Mouse (Mus musculus): ENCODE measurements around the gene Nhp2. TPM values are rescaled to one million over a fixed set of nuclear protein-coding genes. Genes with fewer than 3 reads are reported as not detected.
A peak's percentile ranks its signal among the peaks of the same experiment; 100 is the strongest.
"Not testable (repeated sequence)": the region's sequence is repeated elsewhere in the genome, so short reads cannot be mapped to it uniquely, and the experiment has no call there.

The Nhp2 gene
- polyA plus RNA-seq, 1 experiment from 2014 or later: 172 TPM

DNA sequence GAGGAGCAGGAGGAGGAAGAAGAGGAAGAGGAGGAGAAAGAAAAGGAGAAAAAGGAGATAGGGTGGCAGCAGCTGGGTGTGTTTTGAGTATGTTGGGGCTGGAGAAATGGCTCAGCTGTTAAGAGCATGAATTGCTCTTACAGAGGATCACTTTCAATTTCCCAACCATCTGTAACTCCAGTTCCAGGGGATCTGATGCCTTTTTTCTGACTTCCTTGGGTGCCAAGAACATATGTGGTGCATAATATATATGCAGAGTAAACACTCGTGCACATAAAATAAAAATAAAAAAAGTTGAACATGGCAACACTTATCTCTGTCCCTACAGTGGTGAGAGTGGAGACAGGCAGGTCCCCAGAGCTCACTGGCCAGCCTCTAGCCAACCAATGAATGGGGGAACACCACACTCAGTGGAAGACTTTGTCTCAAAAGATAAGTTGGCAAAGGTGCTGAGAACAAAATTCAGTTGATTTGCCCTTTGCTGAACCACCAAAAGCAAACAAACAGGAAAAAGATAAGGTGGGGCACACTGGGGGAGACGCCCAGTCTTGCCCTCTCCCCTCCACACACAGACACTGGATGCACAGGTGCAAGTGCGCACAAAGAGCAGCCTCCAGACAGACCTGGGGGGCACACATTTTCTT lies 10.1 kb upstream of the Nhp2 start:
- Histone ChIP-seq H3K27me3 (replicated peaks) (no peaks in the 10 kb centered on the region), H3K4me1 (replicated peaks) (peaks cover 14% of the 10 kb centered on the region), H3K9ac (no peak overlapping the region), H3K9me3 (no peaks in the 10 kb centered on the region), H3K36me3 (peaks cover 4% of the 10 kb centered on the region), H3K27ac (no peak overlapping the region), H3K4me3 (replicated peaks) (no peak overlapping the region), H3K4me2 (replicated peaks) (no peak overlapping the region)
- no peak for ATAC-seq
- WGBS: 73% methylated on average over 3 of the region's 3 CpGs

DNA sequence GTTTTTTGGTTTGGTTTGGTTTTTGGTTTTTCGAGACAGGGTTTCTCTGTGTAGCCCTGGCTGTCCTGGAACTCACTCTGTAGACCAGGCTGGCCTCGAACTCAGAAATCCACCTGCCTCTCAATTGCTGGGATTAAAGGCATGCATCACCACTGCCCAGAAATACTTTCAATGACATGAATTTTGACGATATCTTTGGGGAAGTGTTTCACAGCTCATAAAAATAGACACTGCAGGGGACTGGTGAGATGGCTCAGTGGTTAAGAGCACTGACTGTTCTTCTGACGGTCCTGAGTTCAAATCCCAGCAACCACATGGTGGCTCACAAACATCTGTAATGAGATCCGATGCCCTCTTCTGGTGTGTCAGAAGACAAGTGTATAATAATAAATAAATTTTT lies 9.6 kb upstream of the Nhp2 start:
- H3K4me2 ChIP-seq (replicated peaks); H3K4me3 ChIP-seq (replicated peaks): not testable (repeated sequence)

DNA sequence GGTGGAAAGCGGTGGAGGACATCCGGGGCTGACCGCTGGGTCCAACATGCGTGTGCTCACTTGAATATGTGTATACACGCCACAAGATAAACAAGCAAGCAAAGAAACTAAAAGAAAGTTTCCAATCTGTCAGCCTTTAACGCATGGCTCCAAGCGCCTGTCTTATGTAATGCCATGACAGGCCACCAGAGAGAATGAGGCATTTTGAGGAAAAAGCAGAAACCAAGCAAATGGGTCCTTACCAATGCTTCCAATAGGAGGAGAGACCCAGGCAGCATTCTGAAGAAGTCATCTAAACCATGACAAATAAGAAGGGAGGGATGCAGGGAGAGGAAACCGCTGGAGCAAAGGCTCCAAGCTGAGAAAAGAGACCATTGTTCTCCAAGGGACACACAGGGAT lies 5.3 kb upstream of the Nhp2 start:
- ATAC-seq: no peak

More for the DNA sequence above, 9.6 kb upstream of the Nhp2 start:
- not testable (repeated sequence) for H3K27me3 ChIP-seq (replicated peaks); H3K9me3 ChIP-seq; ATAC-seq; H3K36me3 ChIP-seq; H3K27ac ChIP-seq; H3K9ac ChIP-seq
- WGBS: 76% methylated on average over 5 of the region's 5 CpGs
- H3K4me1 ChIP-seq (replicated peaks): peaks cover 16% of the 10 kb centered on the region

DNA sequence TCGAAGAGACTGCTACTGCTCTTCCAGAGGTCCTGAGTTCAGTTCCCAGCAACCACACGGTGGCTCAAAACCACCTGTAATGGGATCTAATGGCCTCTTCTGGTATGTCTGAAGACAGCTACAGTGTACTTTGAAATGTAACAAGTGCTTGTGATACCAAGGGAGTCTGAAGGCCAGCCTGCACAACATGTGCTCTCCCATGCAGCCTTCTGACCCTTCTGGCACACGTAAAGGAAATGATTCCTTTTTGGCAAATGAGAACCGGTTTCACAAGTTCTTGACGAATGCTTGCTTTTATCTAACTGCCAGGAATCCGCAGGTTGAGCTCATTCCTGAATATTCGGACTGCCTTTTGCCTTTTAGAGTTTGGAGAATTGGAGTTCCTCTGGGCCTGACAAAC lies 4.4 kb upstream of the Nhp2 start:
- ATAC-seq: peak; percentile 61
- peak overlapping the region; percentile 85 for H3K27ac ChIP-seq
- H3K4me2 ChIP-seq (replicated peaks): peak overlapping the region; percentile 67
- H3K4me3 ChIP-seq (replicated peaks): peak overlapping the region; percentile 29
- 24% methylated on average over 7 of the region's 7 CpGs for WGBS
- H3K36me3 ChIP-seq: no peaks in the 10 kb centered on the region
- peak overlapping the region; percentile 40 for H3K9ac ChIP-seq
- H3K27me3 ChIP-seq (replicated peaks): no peaks in the 10 kb centered on the region
- H3K4me1 ChIP-seq (replicated peaks): peaks cover 9% of the 10 kb centered on the region
- H3K9me3 ChIP-seq: no peaks in the 10 kb centered on the region

More for the DNA sequence above, 5.3 kb upstream of the Nhp2 start:
- Histone ChIP-seq H3K4me1 (replicated peaks) (peaks cover 13% of the 10 kb centered on the region), H3K9ac (no peak overlapping the region), H3K27ac (peak overlapping the region; percentile 85; the same call in 1 of the 2 replicates), H3K4me3 (replicated peaks) (no peak overlapping the region), H3K9me3 (no peaks in the 10 kb centered on the region), H3K27me3 (replicated peaks) (no peaks in the 10 kb centered on the region), H3K36me3 (no peaks in the 10 kb centered on the region), H3K4me2 (replicated peaks) (no peak overlapping the region)
- WGBS: 75% methylated on average over 8 of the region's 8 CpGs

DNA sequence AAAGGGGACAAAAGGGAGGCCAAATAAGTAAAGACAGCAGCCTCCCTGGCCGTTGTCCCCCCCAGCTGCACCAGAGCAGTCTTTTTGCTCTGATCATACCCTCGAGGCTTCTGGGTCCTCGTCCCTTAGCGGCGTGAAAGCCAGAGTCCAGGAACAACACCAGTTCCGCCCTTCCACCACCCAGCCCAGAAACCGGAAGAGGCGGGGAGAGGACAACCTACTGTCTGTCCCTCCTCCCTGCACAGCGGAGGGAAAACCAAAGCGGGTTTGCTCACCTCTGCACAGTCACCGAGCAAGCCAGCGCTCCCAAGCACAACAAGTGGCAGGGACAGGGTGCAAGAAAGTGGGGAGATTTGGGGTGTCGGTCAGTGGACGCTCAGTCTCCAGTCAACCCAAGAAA lies 3.9 kb upstream of the Nhp2 start:
- ATAC-seq: peak; percentile 86
- Histone ChIP-seq H3K27me3 (replicated peaks) (no peaks in the 10 kb centered on the region), H3K4me2 (replicated peaks) (peak overlapping the region; percentile 67), H3K36me3 (no peaks in the 10 kb centered on the region), H3K27ac (peak overlapping the region; percentile 85), H3K9me3 (no peaks in the 10 kb centered on the region), H3K9ac (peak overlapping the region; percentile 40), H3K4me3 (replicated peaks) (peak overlapping the region; percentile 29), H3K4me1 (replicated peaks) (peaks cover 13% of the 10 kb centered on the region)
- WGBS: 1% methylated on average over 14 of the region's 14 CpGs

DNA sequence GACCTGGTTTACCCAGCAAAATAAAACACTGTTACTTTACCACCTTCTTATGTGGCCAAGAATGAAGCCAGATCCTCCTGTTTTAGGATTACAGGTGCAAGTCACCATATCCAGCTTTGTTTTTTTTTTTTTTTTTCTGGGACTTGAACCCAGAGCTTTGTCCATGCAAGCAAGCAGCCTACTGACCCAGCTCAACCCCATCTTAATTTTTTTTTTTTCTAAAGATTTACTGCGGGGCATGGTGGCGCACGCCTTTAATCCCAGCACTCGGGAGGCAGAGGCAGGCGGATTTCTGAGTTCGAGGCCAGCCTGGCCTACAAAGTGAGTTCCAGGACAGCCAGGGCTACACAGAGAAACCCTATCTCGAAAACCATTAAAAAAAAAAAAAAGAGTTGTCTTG lies 3.4 kb upstream of the Nhp2 start:
- 88% methylated on average over 7 of the region's 7 CpGs for WGBS

GRCm38 (mm10) chr11:51617693-51618092 lies 1.8 kb upstream of the Nhp2 start:
- Histone ChIP-seq H3K27me3 (replicated peaks) (no peaks in the 10 kb centered on the region), H3K4me1 (replicated peaks) (peaks cover 21% of the 10 kb centered on the region), H3K27ac (no peak overlapping the region), H3K4me3 (replicated peaks) (no peak overlapping the region), H3K9ac (no peak overlapping the region), H3K9me3 (no peaks in the 10 kb centered on the region), H3K36me3 (peaks cover 4% of the 10 kb centered on the region; the same call in 1 of the 2 replicates), H3K4me2 (replicated peaks) (no peak overlapping the region)
- no peak for ATAC-seq
- 2% methylated on average over 4 of the region's 4 CpGs for whole genome bisulfite sequencing

More for the DNA sequence above, 3.4 kb upstream of the Nhp2 start:
- H3K27ac ChIP-seq: peak overlapping the region; percentile 85
- H3K9ac ChIP-seq; ATAC-seq; H3K9me3 ChIP-seq; H3K27me3 ChIP-seq (replicated peaks); H3K36me3 ChIP-seq: not testable (repeated sequence)
- peaks cover 15% of the 10 kb centered on the region for H3K4me1 ChIP-seq (replicated peaks)
- H3K4me3 ChIP-seq (replicated peaks): peak overlapping the region; percentile 29; the same call in 1 of the 2 replicates
- peak overlapping the region; percentile 67 for H3K4me2 ChIP-seq (replicated peaks)

DNA sequence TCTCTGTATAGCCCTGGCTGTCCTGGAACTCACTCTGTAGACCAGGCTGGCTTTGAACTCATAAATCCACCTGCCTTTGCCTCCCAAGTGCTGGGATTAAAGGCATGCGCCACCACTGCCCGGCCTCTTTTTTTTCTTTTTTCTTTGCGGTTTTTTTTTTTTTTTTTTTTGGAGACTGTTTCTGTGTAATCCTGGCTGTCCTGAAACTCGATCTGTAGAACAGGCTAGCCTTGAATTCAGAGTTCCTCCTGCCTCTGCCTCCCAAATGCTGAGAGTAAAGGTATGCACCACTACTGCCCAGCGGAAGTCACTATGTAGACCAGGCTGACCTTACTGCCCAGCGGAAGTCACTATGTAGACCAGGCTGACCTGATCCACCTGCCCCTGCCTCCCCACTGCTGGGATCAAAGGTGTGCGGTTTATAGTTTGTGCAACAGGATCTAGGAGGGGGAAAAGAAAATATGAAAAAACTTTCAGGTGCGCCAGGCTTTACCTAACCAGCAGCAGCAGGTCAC lies 584 bp upstream of the Nhp2 start:
- WGBS: 43% methylated on average over 8 of the region's 8 CpGs
- Histone ChIP-seq H3K4me3 (replicated peaks) (peak overlapping the region; percentile 77), H3K9me3 (no peaks in the 10 kb centered on the region), H3K36me3 (peaks cover 16% of the 10 kb centered on the region), H3K4me2 (replicated peaks) (peak overlapping the region; percentile 69), H3K9ac (no peak overlapping the region), H3K4me1 (replicated peaks) (peaks cover 21% of the 10 kb centered on the region), H3K27me3 (replicated peaks) (no peaks in the 10 kb centered on the region), H3K27ac (0 out of 2 replicates have a peak overlapping the region, but pooled peaks have one; percentile 4)
- ATAC-seq: peak; percentile 34; the same call in 1 of the 2 replicates

DNA sequence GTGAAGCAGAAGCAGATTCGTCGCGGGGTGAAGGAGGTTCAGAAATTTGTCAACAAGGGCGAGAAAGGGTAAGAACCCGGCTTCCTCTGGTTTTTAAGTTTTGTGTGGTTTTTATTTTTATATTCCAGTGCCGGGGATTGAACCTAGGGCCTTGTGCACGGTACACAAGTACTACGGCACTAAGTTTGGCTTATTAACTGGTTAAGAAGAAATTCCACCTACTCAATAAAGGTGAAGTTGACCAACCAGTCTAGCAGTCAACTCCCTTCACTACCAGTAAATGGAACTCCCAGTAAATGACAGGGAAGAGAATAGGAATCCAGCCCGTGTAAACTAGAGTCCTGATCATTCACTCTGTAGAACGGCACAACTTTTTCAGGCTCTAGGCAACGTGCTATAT lies 549 bp downstream of the Nhp2 start:
- H3K4me1 ChIP-seq (replicated peaks): peaks cover 14% of the 10 kb centered on the region
- peak overlapping the region; percentile 65 for H3K9ac ChIP-seq
- no peaks in the 10 kb centered on the region for H3K9me3 ChIP-seq
- H3K4me2 ChIP-seq (replicated peaks): peak overlapping the region; percentile 69
- peak overlapping the region; percentile 77 for H3K4me3 ChIP-seq (replicated peaks)
- no peaks in the 10 kb centered on the region for H3K27me3 ChIP-seq (replicated peaks)
- peaks cover 24% of the 10 kb centered on the region for H3K36me3 ChIP-seq
- peak overlapping the region; percentile 63; the same call in 1 of the 2 replicates for H3K27ac ChIP-seq
- ATAC-seq: no peak
- whole genome bisulfite sequencing: 1% methylated on average over 11 of the region's 11 CpGs

DNA sequence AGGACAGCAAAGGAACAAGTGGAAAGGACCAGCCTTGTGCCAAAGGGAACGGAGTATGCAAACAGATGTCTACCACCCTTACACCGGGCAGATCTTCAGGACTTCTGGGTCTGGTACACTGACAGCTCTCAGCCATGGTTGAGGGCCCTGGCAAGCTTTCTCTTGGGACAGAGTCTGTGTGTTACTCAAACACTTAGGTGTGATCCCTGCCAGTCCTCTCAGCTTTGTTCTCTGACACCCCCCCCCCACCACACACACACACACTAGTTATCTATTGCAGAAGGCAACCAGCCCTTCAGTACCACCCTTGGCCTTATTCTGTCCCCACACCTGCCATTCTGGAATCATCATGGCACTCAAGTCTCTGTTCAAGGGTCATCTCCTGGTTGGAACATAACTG lies 2.2 kb downstream of the Nhp2 start:
- Histone ChIP-seq H3K27me3 (replicated peaks) (no peaks in the 10 kb centered on the region), H3K4me2 (replicated peaks) (0 out of 2 replicates have a peak overlapping the region, but pooled peaks have one; percentile 69), H3K27ac (no peak overlapping the region), H3K4me1 (replicated peaks) (peaks cover 12% of the 10 kb centered on the region; the same call in 1 of the 2 replicates), H3K9ac (no peak overlapping the region), H3K4me3 (replicated peaks) (no peak overlapping the region), H3K9me3 (no peaks in the 10 kb centered on the region), H3K36me3 (peaks cover 31% of the 10 kb centered on the region)
- 98% methylated on average over 2 of the region's 2 CpGs for WGBS
- no peak for ATAC-seq

DNA sequence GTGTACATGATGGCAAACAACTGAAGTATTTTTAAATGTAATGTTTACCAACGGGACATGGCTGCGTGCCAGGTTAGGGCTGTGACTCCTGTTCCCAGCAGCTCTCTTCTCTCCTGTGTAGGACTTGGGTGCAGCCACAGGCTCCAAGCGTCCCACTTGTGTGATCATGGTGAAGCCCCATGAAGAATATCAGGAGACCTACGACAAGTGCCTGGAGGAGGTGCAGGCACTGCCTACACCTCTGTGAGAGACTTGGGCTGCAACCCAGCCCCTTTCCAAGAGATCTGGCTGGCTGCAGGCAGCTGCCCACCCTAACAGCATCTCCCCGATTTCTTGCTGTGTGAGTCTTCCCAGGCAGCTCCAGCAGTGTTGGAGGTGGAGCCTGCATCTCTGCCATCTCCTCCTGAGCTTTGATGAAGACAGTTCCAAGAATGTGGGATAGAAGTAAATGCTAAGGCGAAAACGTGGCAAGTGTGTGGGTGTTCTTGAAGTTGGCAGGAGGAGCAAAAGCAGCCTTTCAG lies 3.5 kb downstream of the Nhp2 start:
- H3K4me2 ChIP-seq (replicated peaks): no peak overlapping the region
- peaks cover 36% of the 10 kb centered on the region for H3K36me3 ChIP-seq

GRCm38 (mm10) chr11:51625187-51625820 lies 5.8 kb downstream of the Nhp2 start:
- Histone ChIP-seq H3K36me3 (peaks cover 37% of the 10 kb centered on the region), H3K27ac (no peak overlapping the region), H3K4me2 (replicated peaks) (no peak overlapping the region), H3K4me1 (replicated peaks) (peaks cover 11% of the 10 kb centered on the region; the same call in 1 of the 2 replicates), H3K9ac (no peak overlapping the region), H3K9me3 (no peaks in the 10 kb centered on the region), H3K4me3 (replicated peaks) (no peak overlapping the region), H3K27me3 (replicated peaks) (no peaks in the 10 kb centered on the region)
- ATAC-seq: no peak
- 78% methylated on average over 5 of the region's 5 CpGs for WGBS

More for the DNA sequence above, 3.5 kb downstream of the Nhp2 start:
- Histone ChIP-seq H3K9ac (no peak overlapping the region), H3K9me3 (no peaks in the 10 kb centered on the region), H3K27ac (no peak overlapping the region), H3K4me3 (replicated peaks) (no peak overlapping the region), H3K27me3 (replicated peaks) (no peaks in the 10 kb centered on the region), H3K4me1 (replicated peaks) (peaks cover 12% of the 10 kb centered on the region; the same call in 1 of the 2 replicates)
- ATAC-seq: no peak
- WGBS: 83% methylated on average over 7 of the region's 7 CpGs
